Mouse (Mus musculus) spleen, postnatal 4 days (tissue): ENCODE results near the gene Rnf6.
"Not testable (repeated sequence)": the region's sequence is repeated elsewhere in the genome, so short reads cannot be mapped to it uniquely, and the experiment has no call there.

Experiments used
- DNase-seq, 2 experiments: peaks; one replicate each; pipeline ENCODE4 v3.0.0; 2022; ENCODE audit warnings: low spot score in 2 of 2

The Rnf6 gene

DNA sequence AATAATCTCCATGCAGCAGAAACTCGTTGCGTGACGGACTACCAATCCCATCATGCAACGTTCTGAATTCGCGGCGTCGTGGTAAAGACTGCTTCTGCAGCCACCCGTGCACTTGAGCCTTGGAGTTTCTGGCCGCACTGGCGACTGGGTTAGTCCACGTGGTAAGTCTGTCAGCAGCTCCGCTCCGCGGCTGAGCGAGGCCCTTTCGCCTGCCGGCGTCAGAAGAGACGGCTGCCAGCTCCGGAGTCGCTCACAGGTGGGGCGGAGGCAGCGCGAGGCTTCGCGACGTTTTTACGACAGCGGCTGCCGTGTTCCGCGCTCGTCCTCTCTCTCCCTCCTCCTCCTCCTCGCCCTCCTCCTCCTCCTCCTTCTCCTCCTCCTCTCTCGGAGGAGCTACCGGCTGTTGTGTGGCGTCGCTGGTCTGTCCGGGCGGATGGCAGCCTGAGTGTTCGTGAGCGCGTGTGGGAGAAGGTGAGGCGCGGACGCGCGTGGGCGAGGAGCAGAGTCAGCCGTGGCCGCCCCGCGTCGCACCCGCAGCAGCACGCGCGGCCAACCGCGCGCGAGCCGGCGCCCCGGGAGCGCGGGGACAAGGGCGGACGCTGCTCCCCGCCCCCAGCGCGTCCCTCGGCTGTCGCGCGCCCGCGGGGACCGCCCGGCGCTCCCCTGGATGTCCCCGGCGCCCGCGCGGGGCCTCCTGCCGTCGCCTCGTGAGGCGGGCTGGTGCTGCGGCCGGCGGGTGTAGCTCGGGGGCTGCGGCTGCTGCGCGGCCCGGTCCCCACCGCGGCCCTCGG is 9.7 kb upstream of the Rnf6 start, which contains the start of gene Cdk8:
Cdk8 (plus strand) TSS at position 367 of the 791 bp plus-strand sequence.
- peak; percentile 86 to 93 for DNase-seq

DNA sequence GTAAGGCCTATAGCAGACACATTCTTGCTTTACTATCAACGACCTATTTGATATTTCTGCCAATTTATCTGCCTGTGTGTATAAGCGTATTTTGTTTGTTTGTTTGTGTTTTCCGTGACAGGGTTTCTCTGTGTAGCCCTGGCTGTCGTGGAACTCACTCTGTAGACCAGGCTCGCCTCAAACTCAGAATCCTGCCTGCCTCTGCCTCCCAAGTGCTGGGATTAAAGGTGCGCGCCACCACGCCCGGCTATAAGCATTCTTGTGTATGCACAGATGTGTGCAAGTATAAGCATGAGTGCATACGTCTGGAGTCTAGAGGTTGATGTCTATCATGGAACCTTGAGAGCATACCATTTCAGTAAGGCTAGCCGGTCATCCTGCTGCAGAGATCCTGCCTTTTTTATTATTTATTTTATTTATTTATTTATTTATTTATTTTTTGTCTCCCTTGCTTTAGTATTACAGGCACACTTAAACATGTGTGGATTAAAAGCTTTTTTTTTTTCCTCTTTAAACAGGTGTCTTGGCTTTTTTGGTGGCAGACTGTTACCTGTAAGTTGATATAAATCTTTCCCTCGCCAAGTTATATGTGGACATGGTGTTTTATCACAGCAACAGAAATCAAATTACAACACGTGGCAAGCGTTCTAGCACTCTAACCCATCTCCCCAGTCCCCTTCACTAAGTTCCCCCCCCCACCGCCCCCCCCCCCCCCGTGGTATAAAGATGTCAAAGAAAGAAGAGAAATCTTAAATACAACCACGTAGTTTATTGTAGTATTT is 8.7 kb upstream of the Rnf6 start:
- no peak for DNase-seq

DNA sequence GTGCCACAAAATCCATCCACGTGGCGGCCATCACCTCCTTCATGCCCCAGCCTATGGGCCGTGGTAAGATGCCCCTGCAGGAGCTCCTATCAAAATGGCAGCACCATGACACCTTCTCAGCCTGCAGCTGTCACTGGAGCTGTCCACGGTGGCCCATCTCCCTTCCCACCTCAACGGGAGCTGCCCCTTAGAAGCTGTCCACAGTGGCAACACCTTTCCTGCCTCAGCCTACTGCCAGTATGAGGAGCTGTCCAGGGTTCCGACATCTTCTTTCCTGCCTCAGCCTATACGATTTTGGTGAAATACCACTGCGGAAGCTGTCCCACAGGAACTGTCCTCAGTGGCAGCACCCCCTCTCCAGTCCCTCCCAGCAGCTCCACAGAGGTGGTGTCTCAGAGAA is 6.1 kb upstream of the Rnf6 start:
- no peak for DNase-seq

DNA sequence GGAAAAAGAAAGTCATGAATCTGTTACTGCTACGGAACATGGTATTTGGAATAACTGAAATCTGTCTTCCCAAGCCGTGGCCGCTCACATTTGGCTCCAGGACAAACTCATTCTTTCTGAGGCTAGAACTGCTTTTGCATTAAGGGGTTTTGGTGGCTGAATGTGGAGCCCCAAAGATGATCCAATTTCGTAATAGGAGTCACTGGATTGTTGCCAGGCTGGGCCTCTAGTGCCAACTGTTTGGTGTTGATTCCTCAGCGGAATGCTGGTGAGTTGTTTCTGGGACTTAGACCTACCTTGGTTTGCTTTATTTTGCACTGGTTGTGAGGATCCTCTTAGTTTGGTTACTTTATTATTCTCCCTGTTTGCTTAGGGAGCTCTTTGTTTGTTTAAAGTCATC is 2.4 kb upstream of the Rnf6 start:
- DNase-seq: no peak

DNA sequence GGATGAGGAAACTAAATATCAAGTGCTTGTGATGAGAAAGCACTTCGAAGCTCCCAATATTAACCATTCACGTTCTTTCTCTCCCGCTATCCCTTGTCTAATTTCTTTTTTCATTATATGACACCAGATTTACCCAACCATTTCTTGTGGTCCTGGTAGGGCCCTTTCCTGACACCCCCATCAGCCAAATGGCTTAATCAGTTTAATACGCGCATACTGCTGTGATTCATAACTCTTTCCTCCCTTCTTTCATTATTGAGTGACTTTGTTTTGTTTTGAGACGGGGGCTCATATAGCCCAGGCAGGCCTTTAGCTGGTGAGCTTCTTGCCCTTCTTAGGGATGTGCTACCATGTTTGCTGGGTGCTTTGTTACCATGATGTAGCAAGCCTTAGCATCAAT is 367 bp upstream of the Rnf6 start:
- no peak for DNase-seq

DNA sequence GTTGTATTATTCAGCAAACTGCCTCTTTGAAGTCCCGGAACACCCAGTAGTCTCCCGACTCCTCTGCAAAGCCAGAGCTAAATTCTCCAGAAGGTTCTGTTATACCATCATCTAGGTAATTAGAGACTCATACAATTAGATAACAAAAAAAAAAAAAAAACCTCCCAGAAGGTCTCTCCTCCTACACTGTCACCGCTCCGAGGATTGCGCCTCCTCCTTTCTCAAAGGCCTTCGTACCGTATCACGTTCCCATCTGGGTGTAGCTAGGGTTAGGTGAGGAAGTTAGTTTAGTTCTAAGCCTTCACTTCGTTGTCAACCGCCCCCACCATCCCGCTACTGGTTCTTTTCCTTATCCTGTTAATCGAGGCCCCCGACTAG is 865 bp downstream of the Rnf6 start:
- no peak for DNase-seq

DNA sequence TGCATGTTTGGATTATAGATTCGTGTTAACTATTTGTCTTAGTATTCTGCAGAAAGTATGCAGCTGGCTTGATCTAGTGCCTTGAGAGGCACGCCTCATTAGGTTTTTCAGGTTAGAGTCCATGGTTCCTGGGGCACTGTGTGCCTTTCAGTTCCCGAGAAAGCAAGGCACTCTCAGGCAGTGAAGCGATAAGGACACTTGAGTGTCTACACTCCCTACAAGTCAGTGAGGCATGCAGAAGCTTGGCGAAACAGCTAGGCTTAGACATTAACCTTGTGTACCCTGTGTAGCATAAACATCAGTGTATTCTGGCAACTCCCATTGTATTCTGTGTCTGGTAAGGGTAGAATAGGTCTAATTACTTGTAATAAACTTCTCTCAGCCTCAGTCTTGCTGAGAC is 15.8 kb downstream of the Rnf6 start:
- DNase-seq: no peak

DNA sequence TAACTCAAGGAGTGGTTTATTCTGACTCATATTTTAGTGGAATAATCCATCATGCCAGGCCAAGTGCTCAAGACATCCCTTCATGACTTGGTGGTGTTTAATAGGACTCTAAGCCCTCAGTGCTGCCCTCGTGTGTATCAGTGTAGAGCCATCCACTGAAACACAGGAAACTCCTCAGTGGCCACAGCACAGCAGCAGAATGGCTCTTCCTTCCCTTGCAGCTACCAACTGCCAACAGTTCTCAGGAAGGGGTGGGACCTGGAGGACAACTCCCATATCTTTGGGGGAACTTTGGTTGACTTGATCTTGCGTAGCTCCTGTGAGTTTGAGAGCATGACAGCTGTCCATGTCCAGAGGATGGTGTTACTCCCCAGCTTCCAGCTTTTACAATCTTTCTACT is 17.4 kb downstream of the Rnf6 start:
- DNase-seq: no peak

DNA sequence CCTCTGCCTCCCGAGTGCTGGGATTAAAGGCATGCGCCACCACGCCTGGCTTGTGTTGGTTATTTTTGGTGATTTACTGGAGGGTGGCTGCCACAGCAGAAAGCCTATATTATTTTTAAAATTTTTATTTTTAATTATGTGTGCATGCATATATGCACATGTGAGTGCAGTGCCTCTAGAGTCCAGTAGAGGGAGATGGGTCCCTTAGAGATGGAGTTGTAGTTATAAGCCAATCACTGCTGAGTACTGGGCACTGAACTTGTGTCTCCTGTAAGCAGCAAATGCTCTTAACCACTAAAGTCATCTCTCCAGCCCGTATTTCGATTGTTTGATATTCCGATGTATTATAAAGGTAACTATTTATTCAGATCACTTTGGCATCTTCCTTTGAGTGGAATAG is 20.8 kb downstream of the Rnf6 start:
- no peak for DNase-seq

DNA sequence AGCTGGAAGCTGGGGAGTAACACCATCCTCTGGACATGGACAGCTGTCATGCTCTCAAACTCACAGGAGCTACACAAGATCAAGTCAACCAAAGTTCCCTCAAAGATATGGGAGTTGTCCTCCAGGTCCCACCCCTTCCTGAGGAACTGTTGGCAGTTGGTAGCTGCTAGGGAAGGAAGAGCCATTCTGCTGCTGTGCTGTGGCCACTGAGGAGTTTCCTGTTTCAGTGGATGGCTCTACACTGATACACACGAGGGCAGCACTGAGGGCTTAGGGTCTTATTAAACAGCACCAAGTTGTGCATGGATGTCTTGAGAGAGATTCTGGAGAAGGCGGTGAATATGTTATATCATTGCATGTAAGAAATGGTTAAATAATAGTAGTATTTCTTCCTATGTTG is 21.8 kb downstream of the Rnf6 start:
- no peak for DNase-seq

DNA sequence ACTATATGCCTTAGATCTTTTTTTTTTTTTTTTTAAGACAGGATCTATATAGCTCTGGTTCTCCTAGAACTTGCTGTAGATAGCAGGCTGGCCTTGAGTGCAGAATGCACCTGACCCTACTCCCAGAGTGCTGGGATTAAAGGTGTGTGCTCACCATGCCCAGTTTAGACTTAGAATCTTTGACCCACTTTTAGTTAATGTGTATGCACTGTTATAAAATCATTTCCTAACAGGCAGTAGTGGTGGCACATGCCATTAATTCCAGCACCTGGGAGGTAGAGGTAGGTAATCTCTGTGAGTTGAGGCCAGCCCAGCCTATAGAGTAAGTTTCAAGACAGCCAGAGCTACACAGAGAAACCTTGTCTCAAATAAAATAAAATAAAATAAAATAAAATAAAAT is 22.3 kb downstream of the Rnf6 start:
- DNase-seq: no peak

DNA sequence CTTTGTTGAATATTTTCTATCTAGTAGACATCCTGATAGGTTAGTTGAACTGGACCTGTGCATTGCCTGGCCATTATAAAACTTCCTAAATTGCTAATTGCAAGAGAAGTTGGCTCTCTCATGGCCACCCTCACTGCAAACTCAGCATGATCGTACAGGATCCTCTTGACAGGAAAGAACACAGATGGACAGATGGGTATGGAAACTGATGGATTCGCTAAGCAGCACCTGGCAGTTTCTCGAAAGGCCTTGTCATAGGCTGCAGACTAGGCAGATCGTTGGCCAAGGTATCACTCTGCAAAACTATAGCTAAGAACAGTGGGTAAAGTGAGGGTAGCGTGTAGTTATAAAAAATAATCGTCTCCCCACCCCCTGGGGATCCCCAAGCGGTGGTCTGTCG is 28.0 kb downstream of the Rnf6 start:
- DNase-seq: no peak

DNA sequence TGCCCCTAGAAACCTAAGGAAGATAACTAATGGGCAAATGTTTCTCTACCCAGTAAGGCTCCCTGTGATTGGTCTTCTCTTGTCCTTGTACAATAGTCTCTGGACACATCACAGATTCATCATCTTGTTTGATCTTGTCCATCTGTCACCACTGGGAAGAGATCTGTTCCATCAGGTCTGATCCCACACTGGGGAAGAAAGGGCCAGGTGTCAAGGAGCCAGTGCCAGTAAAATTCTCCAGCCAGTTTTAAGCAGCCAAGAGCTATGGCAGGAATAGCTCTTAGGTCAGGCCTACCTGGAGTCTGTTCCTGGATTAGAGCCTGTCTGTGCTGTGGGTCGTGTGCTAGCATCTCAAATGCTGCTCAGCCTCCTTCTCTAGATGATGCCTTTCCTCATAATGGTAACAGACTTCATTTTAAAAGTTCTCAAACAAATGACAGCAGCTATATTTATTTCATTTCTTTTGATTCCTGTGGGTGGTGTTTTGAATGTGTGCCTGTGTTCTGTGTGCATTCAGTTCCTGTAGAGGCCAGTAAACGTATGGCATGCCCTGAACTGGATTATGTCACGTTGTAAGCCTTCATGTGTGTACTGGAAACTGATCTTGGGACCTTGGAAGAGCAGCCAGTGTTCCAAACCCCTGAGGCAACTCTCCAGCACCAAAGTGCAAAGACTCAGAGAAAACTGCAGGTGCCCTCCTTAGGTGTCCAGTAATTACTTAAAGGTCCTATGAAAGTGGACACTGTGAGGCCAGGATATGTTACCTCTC is 30.7 kb downstream of the Rnf6 start:
- no peak for DNase-seq

DNA sequence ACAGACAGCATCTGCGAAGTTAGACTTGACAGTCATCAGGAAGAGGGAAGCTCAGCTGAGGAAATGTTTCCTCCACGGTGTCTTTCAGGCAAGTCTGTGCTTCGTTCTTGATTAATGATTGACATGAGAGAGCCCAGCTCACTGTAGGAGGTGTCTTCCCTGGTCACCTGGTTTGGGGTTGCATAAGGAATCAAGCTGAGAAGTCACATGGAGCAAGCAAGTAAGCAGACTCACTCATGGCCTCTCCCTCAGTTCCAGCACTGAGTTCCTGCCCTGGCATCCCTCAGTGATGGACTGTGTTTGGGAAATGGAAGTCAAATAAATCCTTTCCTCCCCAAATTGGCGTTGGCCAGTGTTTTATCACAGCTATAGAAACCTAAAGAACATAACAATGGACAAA is 31.3 kb downstream of the Rnf6 start:
- DNase-seq: no peak

DNA sequence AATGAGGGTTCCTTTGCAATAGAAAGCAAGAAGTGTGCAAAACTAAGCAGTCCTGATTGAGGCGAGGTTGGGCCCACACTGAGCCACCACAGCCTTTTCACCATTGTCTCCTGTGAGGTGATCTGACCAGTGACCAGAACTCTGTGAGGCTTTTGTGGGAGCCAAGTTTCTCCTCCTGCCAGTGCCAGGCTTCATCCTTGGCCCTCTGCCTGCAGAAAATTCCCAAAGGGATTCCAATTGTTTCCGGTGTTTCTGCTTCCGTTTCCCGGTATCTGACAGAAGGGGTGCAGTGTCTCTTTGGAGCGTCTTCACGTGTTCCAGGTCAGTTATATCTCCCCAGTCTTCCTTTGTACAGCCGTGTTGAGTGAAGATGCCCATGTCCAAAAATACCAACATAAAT is 32.6 kb downstream of the Rnf6 start:
- DNase-seq: no peak

DNA sequence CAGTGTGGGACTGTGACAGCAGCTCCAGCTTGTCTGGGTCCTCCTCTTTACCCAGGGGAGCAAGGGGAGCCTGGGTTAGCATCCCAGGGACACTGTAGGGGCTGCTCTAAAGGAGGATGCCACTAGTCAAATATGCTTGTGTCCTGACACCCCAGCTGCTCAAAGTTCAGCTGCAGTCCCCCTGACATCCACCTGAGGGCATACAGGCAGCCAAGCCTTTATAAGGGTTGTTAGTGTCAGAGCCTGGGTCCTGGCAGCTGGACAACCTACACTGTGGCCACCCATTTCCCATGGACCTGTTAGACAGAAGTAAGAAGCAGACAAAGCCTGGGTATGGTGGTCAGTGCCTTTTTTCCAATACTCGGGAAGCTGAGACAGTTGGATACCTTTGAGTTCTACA is 33.2 kb downstream of the Rnf6 start:
- no peak for DNase-seq

DNA sequence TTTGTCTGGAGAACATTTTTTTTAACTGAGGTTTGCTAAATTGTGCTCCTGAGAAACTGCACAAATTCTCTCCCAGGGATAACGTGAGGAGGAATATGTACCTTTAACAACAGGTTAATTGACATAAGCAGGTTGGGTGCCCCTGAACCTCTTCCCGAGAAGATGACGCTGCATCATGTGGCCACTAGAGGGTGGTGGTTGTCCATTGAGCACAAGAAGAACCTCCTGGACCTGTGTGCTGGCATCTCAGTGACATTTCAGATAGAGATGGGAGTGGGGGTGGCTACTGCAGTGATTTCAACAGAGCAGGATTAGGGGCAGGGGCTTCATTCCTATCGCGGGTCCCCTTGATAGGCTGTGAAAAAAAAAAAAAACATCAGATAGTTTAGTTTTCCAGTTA is 33.9 kb downstream of the Rnf6 start:
- DNase-seq: peak; percentile 38 to 76

DNA sequence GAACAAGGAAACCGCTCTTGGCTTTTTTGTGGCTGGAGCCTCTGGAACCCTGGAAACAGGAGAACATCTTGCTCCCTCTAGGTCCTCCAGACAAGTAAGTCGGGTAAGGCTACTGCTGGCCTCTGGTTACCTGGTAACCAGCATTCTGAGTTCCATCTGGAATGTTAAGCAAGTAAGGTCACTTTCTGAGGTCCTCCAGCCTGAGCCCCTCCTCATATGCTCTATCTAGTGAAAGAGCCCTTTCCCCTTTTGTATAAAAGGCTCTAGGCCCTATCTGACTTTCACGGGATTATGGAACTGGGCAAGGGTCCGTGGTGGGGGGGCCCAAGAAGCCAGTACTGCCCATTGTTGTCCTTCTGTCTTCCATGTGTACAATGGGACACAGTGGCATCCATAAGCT is 36.2 kb downstream of the Rnf6 start, which contains the start of gene 1700001J03Rik:
1700001J03Rik (minus strand) TSS at position 101 of the 400 bp plus-strand sequence.
- DNase-seq: not testable (repeated sequence)

DNA sequence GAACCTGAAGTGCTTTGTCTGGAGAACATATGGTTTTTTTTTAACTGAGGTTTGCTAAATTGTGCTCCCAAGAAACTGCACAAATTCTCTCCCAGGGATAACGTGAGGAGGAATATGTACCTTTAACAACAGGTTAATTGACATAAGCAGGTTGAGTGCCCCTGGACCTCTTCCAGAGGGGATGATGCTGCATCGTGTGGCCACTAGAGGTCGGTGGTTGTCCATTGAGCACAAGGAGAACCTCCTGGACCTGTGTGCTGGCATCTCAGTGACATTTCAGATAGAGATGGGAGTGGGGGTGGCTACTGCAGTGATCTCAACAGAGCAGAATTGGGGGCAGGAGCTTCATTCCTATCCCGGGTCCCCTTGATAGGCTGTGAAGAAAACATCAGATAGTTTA is 48.6 kb downstream of the Rnf6 start:
- not testable (repeated sequence) for DNase-seq

DNA sequence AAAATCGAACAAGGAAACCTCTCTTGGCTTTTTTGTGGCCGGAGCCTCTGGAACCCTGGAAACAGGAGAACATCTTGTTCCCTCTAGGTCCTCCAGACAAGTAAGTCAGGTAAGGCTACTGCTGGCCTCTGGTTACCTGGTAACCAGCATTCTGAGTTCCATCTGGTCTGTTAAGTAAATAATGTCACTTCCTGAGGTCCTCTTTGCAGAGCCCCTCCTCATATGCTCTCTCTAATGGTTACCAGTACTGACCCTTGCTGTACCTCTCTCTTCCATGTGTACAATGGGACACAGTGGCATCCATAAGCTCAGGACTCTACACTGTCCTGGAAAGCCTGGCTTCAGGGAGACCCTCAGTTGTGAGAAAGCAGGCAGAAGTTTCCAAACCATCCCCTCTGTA is 50.7 kb downstream of the Rnf6 start, which contains the start of gene Gm6309:
Gm6309 (minus strand) TSS at position 101 of the 400 bp plus-strand sequence.
- DNase-seq: not testable (repeated sequence)

DNA sequence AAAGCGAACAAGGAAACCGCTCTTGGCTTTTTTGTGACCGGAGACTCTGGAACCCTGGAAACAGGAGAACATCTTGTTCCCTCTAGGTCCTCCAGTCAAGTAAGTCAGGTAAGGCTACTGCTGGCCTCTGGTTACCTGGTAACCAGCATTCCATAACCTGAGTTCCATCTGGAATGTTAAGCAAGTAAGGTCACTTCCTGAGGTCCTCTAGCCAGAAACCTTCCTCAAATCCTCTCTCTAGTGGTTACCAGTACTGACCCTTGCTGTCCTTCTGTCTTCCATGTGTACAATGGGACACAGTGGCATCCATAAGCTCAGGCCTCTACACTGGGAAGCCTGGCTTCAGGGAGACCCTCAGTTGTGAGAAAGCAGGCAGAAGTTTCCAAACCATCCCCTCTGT is 60.9 kb downstream of the Rnf6 start, which contains the start of gene Gm5565:
Gm5565 (minus strand) TSS at position 101 of the 400 bp plus-strand sequence.
- DNase-seq: peak in 1 of 2 experiments; percentile 31
